Mouse (Mus musculus): ENCODE measurements at regions not wholly inside any gene's neighbourhood (a gene's known extent, or its start where the extent isn't known, plus 50 kb on each side); places are given as distances from the start of the nearest gene placed in this dataset.

GRCm38 (mm10) chr3:7074488-7074887 is 454.2 kb upstream of the 1700008P02Rik start:
- H3K79me2 ChIP-seq (ENCODE audit: control insufficient read depth, insufficient read depth, low read length, poor library complexity): no peaks in the 10 kb centered on the region
- no peak overlapping the region for H3K27ac ChIP-seq (ENCODE audit: control insufficient read depth, low read depth, low read length)
- no peaks in the 10 kb centered on the region for H3K9me3 ChIP-seq (replicated peaks; ENCODE audit: insufficient read depth, low read length)
- no peaks in the 10 kb centered on the region for H3K36me3 ChIP-seq (ENCODE audit: control insufficient read depth in 1 of 2, insufficient read depth in 2 of 2, low read length in 2 of 2)
- peak; percentile 13 for DNase-seq (ENCODE audit: low read depth, low spot score)
- no peaks in the 10 kb centered on the region for H3K4me1 ChIP-seq (ENCODE audit: control insufficient read depth in 1 of 2, insufficient read depth in 2 of 2, low read length in 2 of 2)
- H3K4me3 ChIP-seq (ENCODE audit: control insufficient read depth in 1 of 2, insufficient read depth in 1 of 2, low read depth in 2 of 2, low read length in 2 of 2): no peak overlapping the region
- H3K9ac ChIP-seq (ENCODE audit: control insufficient read depth, low read depth, low read length, poor library complexity, severe bottlenecking): no peak overlapping the region
- H3K27me3 ChIP-seq (ENCODE audit: control insufficient read depth in 1 of 2, insufficient read depth in 2 of 2, low read length in 2 of 2): no peaks in the 10 kb centered on the region
- TF ChIP-seq SMC3 (IDR thresholded peaks at IDR 0.05; ENCODE audit: low read depth, low read length): no peak
- no peak for TF ChIP-seq ELF1 (IDR thresholded peaks at IDR 0.05; ENCODE audit: low read depth, low read length)
- TF ChIP-seq ETS1 (IDR thresholded peaks at IDR 0.05; ENCODE audit: low read depth, low read length): no peak
- no peak for TF ChIP-seq EP300 (IDR thresholded peaks at IDR 0.05; ENCODE audit: low read depth in 1 of 2, low read length in 2 of 2)
- no peak for TF ChIP-seq MAFK (IDR thresholded peaks at IDR 0.05; ENCODE audit: borderline replicate concordance, low read depth, low read length)
- TF ChIP-seq ZMIZ1 (IDR thresholded peaks at IDR 0.05; ENCODE audit: low read depth, low read length): no peak
- no peak for TF ChIP-seq TBP (IDR thresholded peaks at IDR 0.05; ENCODE audit: low read depth, low read length)
- no peak for TF ChIP-seq POLR2AphosphoS2 (IDR thresholded peaks at IDR 0.05; ENCODE audit: low read length)
- no peak for TF ChIP-seq MYB (IDR thresholded peaks at IDR 0.05; ENCODE audit: low read depth, low read length)
- TF ChIP-seq JUND (IDR thresholded peaks at IDR 0.05; ENCODE audit: low read depth, low read length): no peak

GRCm38 (mm10) chr3:7041372-7042057 is 421.3 kb upstream of the 1700008P02Rik start:
- H3K9ac ChIP-seq (ENCODE audit: control insufficient read depth, low read depth, low read length, poor library complexity, severe bottlenecking): no peak overlapping the region
- H3K9me3 ChIP-seq (replicated peaks; ENCODE audit: insufficient read depth, low read length): no peaks in the 10 kb centered on the region
- no peaks in the 10 kb centered on the region for H3K36me3 ChIP-seq (ENCODE audit: control insufficient read depth in 1 of 2, insufficient read depth in 2 of 2, low read length in 2 of 2)
- TF ChIP-seq CHD2 (IDR thresholded peaks at IDR 0.05; ENCODE audit: low read length) (no peak), USF1 (IDR thresholded peaks at IDR 0.05; ENCODE audit: low read depth, low read length) (no peak), MAFK (IDR thresholded peaks at IDR 0.05; ENCODE audit: borderline replicate concordance, low read depth, low read length) (no peak), ZKSCAN1 (IDR thresholded peaks at IDR 0.05; ENCODE audit: low read depth, low read length) (no peak), JUND (IDR thresholded peaks at IDR 0.05; ENCODE audit: low read depth, low read length) (no peak), POLR2A (IDR thresholded peaks at IDR 0.05; ENCODE audit: control insufficient read depth in 1 of 2, insufficient read depth in 1 of 2, low read depth in 1 of 2, low read length in 2 of 2, poor library complexity in 1 of 2) (no peak), MEF2A (IDR thresholded peaks at IDR 0.05; ENCODE audit: extremely low read depth, insufficient replicate concordance, low read depth, low read length, poor library complexity, severe bottlenecking) (no peak), NRF1 (IDR thresholded peaks at IDR 0.05; ENCODE audit: insufficient read depth, low read depth, low read length, poor library complexity, severe bottlenecking) (no peak), ZMIZ1 (IDR thresholded peaks at IDR 0.05; ENCODE audit: low read depth, low read length) (no peak), ZC3H11A (IDR thresholded peaks at IDR 0.05; ENCODE audit: low read depth, low read length) (no peak), MAX (IDR thresholded peaks at IDR 0.05; ENCODE audit: low read length) (no peak), GABPA (IDR thresholded peaks at IDR 0.05; ENCODE audit: low read depth, low read length) (no peak), CHD1 (IDR thresholded peaks at IDR 0.05; ENCODE audit: low read depth, low read length) (no peak)
- DNase-seq (ENCODE audit: low read depth, low spot score): no peak
- no peak overlapping the region for H3K27ac ChIP-seq (ENCODE audit: control insufficient read depth, low read depth, low read length)
- H3K4me3 ChIP-seq (ENCODE audit: control insufficient read depth in 1 of 2, insufficient read depth in 1 of 2, low read depth in 2 of 2, low read length in 2 of 2): no peak overlapping the region
- H3K79me2 ChIP-seq (ENCODE audit: control insufficient read depth, insufficient read depth, low read length, poor library complexity): no peaks in the 10 kb centered on the region
- no peaks in the 10 kb centered on the region for H3K27me3 ChIP-seq (ENCODE audit: control insufficient read depth in 1 of 2, insufficient read depth in 2 of 2, low read length in 2 of 2)
- H3K4me1 ChIP-seq (ENCODE audit: control insufficient read depth in 1 of 2, insufficient read depth in 2 of 2, low read length in 2 of 2): no peaks in the 10 kb centered on the region

Data from MEL (cell line).